Mouse (Mus musculus): ENCODE results near the gene Slc4a7. TPM values are rescaled to one million over a fixed set of nuclear protein-coding genes. Genes with fewer than 3 reads are reported as not detected.
"Not testable (repeated sequence)": the region's sequence is repeated elsewhere in the genome, so short reads cannot be mapped to it uniquely, and the experiment has no call there.

Slc4a7 gene
- total RNA-seq, 2 experiments from 2014 or later, result 20.0 to 34.6 TPM

GRCm38 (mm10) chr14:14800332-14800731 lies 98.3 kb downstream of the Slc4a7 start:
- no peak for DNase-seq

- DNase-seq, result no peak
These were observed 98.7 kb downstream of the Slc4a7 start for GRCm38 (mm10) chr14:14800810-14801209.

- DNase-seq, result not testable (repeated sequence)
These were observed 101.0 kb downstream of the Slc4a7 start, which contains the start of gene Nek10 for GRCm38 (mm10) chr14:14803115-14803514. Gene Nek10 (plus strand): TSS chr14:14803415.

GRCm38 (mm10) chr14:14803921-14804517 lies 101.9 kb downstream of the Slc4a7 start:
- no peak for DNase-seq

- DNase-seq, result no peak
These were observed 102.6 kb downstream of the Slc4a7 start for GRCm38 (mm10) chr14:14804518-14805212.

GRCm38 (mm10) chr14:14832520-14833240 lies 130.6 kb downstream of the Slc4a7 start:
- peak; percentile 88 to 89 for DNase-seq

- no peak for DNase-seq
These were observed 131.4 kb downstream of the Slc4a7 start for GRCm38 (mm10) chr14:14833498-14833897.

GRCm38 (mm10) chr14:14834266-14834665 lies 132.2 kb downstream of the Slc4a7 start:
- DNase-seq, result no peak

- DNase-seq, result no peak
These were observed 135.5 kb downstream of the Slc4a7 start for GRCm38 (mm10) chr14:14837627-14838026.

- peak; percentile 34 to 40 for DNase-seq
These were observed 136.0 kb downstream of the Slc4a7 start for GRCm38 (mm10) chr14:14838109-14838508.

- no peak for DNase-seq
These were observed 140.9 kb downstream of the Slc4a7 start for GRCm38 (mm10) chr14:14842734-14843530.

Other genes starting within 250 kb of the Slc4a7 start
- gene Nek10, start 101.1 kb downstream of the Slc4a7 start, total RNA-seq (2021), result under 1 TPM; 0.10 to 0.13 TPM

All from adrenal gland, postnatal 36 days (tissue).